21 mouse cellular contexts compared by ENCODE assay signal in genomic region chr9:76320755-76321154, GRCm38 (mm10). TPM values are rescaled to one million over a fixed set of nuclear protein-coding genes. Genes with fewer than 3 reads are reported as not detected.
"Had no signal": no experiment of that assay in that cellular context is flagged by ENCODE, and none has a peak within 500 bp of the region (broad histone marks: within the 10 kb centered on the region; RNA-seq: fewer than 3 reads in every experiment).

No protein-coding gene starts in this region.

- H3K9me3 ChIP-seq: limb, embryonic 12.5 days; liver, embryonic 13.5 days; lung, embryonic 15.5 days; neural tube, embryonic 12.5 days; stomach, embryonic 15.5 days had no signal

- ATAC-seq: liver, postnatal 0 days had no signal

- H3K27ac ChIP-seq: kidney, postnatal 0 days; limb, embryonic 12.5 days; liver, embryonic 13.5 days; lung, embryonic 15.5 days; macrophage; neural tube, embryonic 12.5 days; stomach, embryonic 15.5 days had no signal

- H3K9ac ChIP-seq: limb, embryonic 12.5 days; liver, embryonic 13.5 days; liver, postnatal 0 days; lung, embryonic 15.5 days; neural tube, embryonic 12.5 days; stomach, embryonic 15.5 days had no signal

- H3K36me3 ChIP-seq: limb, embryonic 12.5 days; liver, embryonic 13.5 days; lung, embryonic 15.5 days; neural tube, embryonic 12.5 days; stomach, embryonic 15.5 days had no signal

- H3K4me2 ChIP-seq: limb, embryonic 12.5 days; liver, embryonic 13.5 days; lung, embryonic 15.5 days; neural tube, embryonic 12.5 days; stomach, embryonic 15.5 days had no signal

- H3K4me1 ChIP-seq: liver, embryonic 13.5 days; megakaryocyte, embryonic 14.5 days had no signal

- DNase-seq: kidney, adult 11 months; kidney, adult 9 months; kidney, postnatal 36 days; layer of hippocampus, adult 9-11 months; liver; liver, embryonic 13.5 days; liver, postnatal 0 days; lung, postnatal 14 days; right cerebral cortex, postnatal 25 days; thymus, adult 2 months; thymus, postnatal 25 days had no signal

- H3K4me3 ChIP-seq: limb, embryonic 12.5 days; liver, embryonic 13.5 days; lung, embryonic 15.5 days; megakaryocyte, embryonic 14.5 days; myocyte; neural tube, embryonic 12.5 days; stomach, embryonic 15.5 days had no signal

RNA-seq across cellular contexts. Expression of gene Hcrtr2, which starts 2.9 kb away (rescaled TPM):
- polyA plus RNA-seq: macrophage; myocyte; small intestine, adult 2 months; stomach, embryonic 15.5 days; testis, adult 2 months; thymus, adult 2 months had no signal
